Mouse (Mus musculus) megakaryocyte, embryonic 14.5 days (primary cell): ENCODE data around the gene Nrxn1.

Source experiments
- FLI1 ChIP-seq: IDR thresholded peaks from 2 replicates; pipeline ENCODE4 v1.6.1; 2012; ENCODE audit warnings: low read length, inconsistent platforms, mixed read lengths
- GATA1 ChIP-seq: IDR thresholded peaks from 3 replicates; pipeline ENCODE4 v1.6.1; 2012; ENCODE audit warnings: mixed read lengths, low read length, inconsistent platforms, borderline replicate concordance

- TF ChIP-seq GATA1 = no peak
- no peak for TF ChIP-seq FLI1
These were observed 1013.9 kb downstream of the Nrxn1 start for GRCm38 (mm10) chr17:90079003-90079402.
